Mouse (Mus musculus): ENCODE data around the gene Fam133b. TPM values are rescaled to one million over a fixed set of nuclear protein-coding genes. Genes with fewer than 3 reads are reported as not detected.
A peak's percentile ranks its signal among the peaks of the same experiment; 100 is the strongest.
"Not testable (repeated sequence)": the region's sequence is repeated elsewhere in the genome, so short reads cannot be mapped to it uniquely, and the experiment has no call there.

The Fam133b gene
- polyA plus RNA-seq, 1 experiment from 2014 or later = 31.6 TPM

- Histone ChIP-seq H3K27ac (no peak overlapping the region), H3K27me3 (no peaks in the 10 kb centered on the region), H3K9me3 (replicated peaks) (0 out of 2 replicates have a peak, but pooled peaks cover 5% of the 10 kb centered on the region), H3K4me2 (no peak overlapping the region), H3K9ac (no peak overlapping the region), H3K4me3 (replicated peaks) (no peak overlapping the region), H3K4me1 (no peaks in the 10 kb centered on the region), H3K36me3 (peaks cover 99% of the 10 kb centered on the region)
- ATAC-seq (replicated peaks; ENCODE audit: low FRiP score) = no peak
- WGBS = 92% methylated on average over 2 of the region's 2 CpGs
Measured at GRCm38 (mm10) chr5:3574825-3575224, 31.2 kb downstream of the Fam133b start.

- Histone ChIP-seq H3K9me3 (replicated peaks) (0 out of 2 replicates have a peak, but pooled peaks cover 5% of the 10 kb centered on the region), H3K27me3 (no peaks in the 10 kb centered on the region), H3K4me1 (no peaks in the 10 kb centered on the region), H3K9ac (no peak overlapping the region), H3K4me3 (replicated peaks) (no peak overlapping the region), H3K36me3 (peaks cover 96% of the 10 kb centered on the region), H3K27ac (no peak overlapping the region), H3K4me2 (no peak overlapping the region)
- no peak for ATAC-seq (replicated peaks; ENCODE audit: low FRiP score)
- WGBS = 95% methylated on average over 2 of the region's 2 CpGs
Measured at GRCm38 (mm10) chr5:3577939-3578338, 34.3 kb downstream of the Fam133b start.

- no peak for ATAC-seq (replicated peaks; ENCODE audit: low FRiP score)
- Histone ChIP-seq H3K9me3 (replicated peaks) (0 out of 2 replicates have a peak, but pooled peaks cover 5% of the 10 kb centered on the region), H3K4me1 (no peaks in the 10 kb centered on the region), H3K4me3 (replicated peaks) (no peak overlapping the region), H3K27me3 (no peaks in the 10 kb centered on the region), H3K36me3 (peaks cover 95% of the 10 kb centered on the region), H3K9ac (no peak overlapping the region), H3K4me2 (no peak overlapping the region), H3K27ac (no peak overlapping the region)
- 90% methylated on average over 7 of the region's 7 CpGs for WGBS
Measured at GRCm38 (mm10) chr5:3579066-3579465, 35.4 kb downstream of the Fam133b start.

GRCm38 (mm10) chr5:3595693-3596398, 52.2 kb downstream of the Fam133b start, which contains the start of gene Pex1:
TSS of gene Pex1 (plus strand) at chr5:3596066.
- under 1% methylated on average over 50 of the region's 50 CpGs for WGBS
- peak; percentile 99 for ATAC-seq (replicated peaks; ENCODE audit: low FRiP score)
- Histone ChIP-seq H3K9ac (peak within 1 kb of the TSS; percentile 75), H3K4me3 (replicated peaks) (peak within 1 kb of the TSS; percentile 75), H3K27me3 (no peaks in the 10 kb centered on the region), H3K27ac (peak within 1 kb of the TSS; percentile 73), H3K9me3 (replicated peaks) (no peaks in the 10 kb centered on the region), H3K4me1 (peaks cover 20% of the 10 kb centered on the region), H3K36me3 (peaks cover 22% of the 10 kb centered on the region), H3K4me2 (peak within 1 kb of the TSS; percentile 82)

GRCm38 (mm10) chr5:3596399-3596766, 52.8 kb downstream of the Fam133b start, which contains the start of gene Rbm48:
TSS of gene Rbm48 (minus strand) at chr5:3596585.
- Histone ChIP-seq H3K4me1 (peaks cover 20% of the 10 kb centered on the region), H3K36me3 (peaks cover 17% of the 10 kb centered on the region), H3K27ac (peak within 1 kb of the TSS; percentile 73), H3K27me3 (no peaks in the 10 kb centered on the region), H3K4me3 (replicated peaks) (peak within 1 kb of the TSS; percentile 75), H3K9me3 (replicated peaks) (no peaks in the 10 kb centered on the region), H3K9ac (peak within 1 kb of the TSS; percentile 75), H3K4me2 (peak within 1 kb of the TSS; percentile 82)
- peak; percentile 87 for ATAC-seq (replicated peaks; ENCODE audit: low FRiP score)
- under 1% methylated on average over 31 of the region's 31 CpGs for WGBS

- H3K9me3 ChIP-seq (replicated peaks) = no peaks in the 10 kb centered on the region
- peak overlapping the region; percentile 75 for H3K4me3 ChIP-seq (replicated peaks)
- H3K9ac ChIP-seq = peak overlapping the region; percentile 64; the same call in 1 of the 2 replicates
- H3K27ac ChIP-seq = no peak overlapping the region
- H3K4me1 ChIP-seq = peaks cover 20% of the 10 kb centered on the region
- H3K27me3 ChIP-seq = no peaks in the 10 kb centered on the region
- no peak for ATAC-seq (replicated peaks; ENCODE audit: low FRiP score)
- H3K4me2 ChIP-seq = peak overlapping the region; percentile 82
- H3K36me3 ChIP-seq = peaks cover 9% of the 10 kb centered on the region
Measured at GRCm38 (mm10) chr5:3597171-3597570, 53.5 kb downstream of the Fam133b start.

- H3K9me3 ChIP-seq (replicated peaks) = no peaks in the 10 kb centered on the region
- no peak overlapping the region for H3K4me3 ChIP-seq (replicated peaks)
- no peak for ATAC-seq (replicated peaks; ENCODE audit: low FRiP score)
- H3K27me3 ChIP-seq = no peaks in the 10 kb centered on the region
- peaks cover 20% of the 10 kb centered on the region for H3K4me1 ChIP-seq
- no peak overlapping the region for H3K4me2 ChIP-seq
- no peak overlapping the region for H3K9ac ChIP-seq
- WGBS = 82% methylated on average over 5 of the region's 5 CpGs
- H3K27ac ChIP-seq = no peak overlapping the region
- H3K36me3 ChIP-seq = no peaks in the 10 kb centered on the region
Measured at GRCm38 (mm10) chr5:3598766-3599165, 55.1 kb downstream of the Fam133b start.

GRCm38 (mm10) chr5:3600298-3600697, 56.7 kb downstream of the Fam133b start:
- no peak for ATAC-seq (replicated peaks; ENCODE audit: low FRiP score)
- no peak overlapping the region for H3K4me2 ChIP-seq
- H3K36me3 ChIP-seq = peaks cover 10% of the 10 kb centered on the region
- no peak overlapping the region for H3K4me3 ChIP-seq (replicated peaks)
- H3K9me3 ChIP-seq (replicated peaks) = no peaks in the 10 kb centered on the region
- H3K27me3 ChIP-seq = no peaks in the 10 kb centered on the region
- H3K27ac ChIP-seq = no peak overlapping the region
- peaks cover 7% of the 10 kb centered on the region for H3K4me1 ChIP-seq
- no peak overlapping the region for H3K9ac ChIP-seq
- WGBS = 82% methylated on average over 1 of the region's 1 CpGs

GRCm38 (mm10) chr5:3600790-3601189, 57.2 kb downstream of the Fam133b start:
- no peak overlapping the region for H3K4me2 ChIP-seq
- no peak overlapping the region for H3K9ac ChIP-seq
- H3K36me3 ChIP-seq = peaks cover 15% of the 10 kb centered on the region
- H3K9me3 ChIP-seq (replicated peaks) = no peaks in the 10 kb centered on the region
- peaks cover 5% of the 10 kb centered on the region for H3K4me1 ChIP-seq
- no peaks in the 10 kb centered on the region for H3K27me3 ChIP-seq
- ATAC-seq (replicated peaks; ENCODE audit: low FRiP score) = no peak
- no peak overlapping the region for H3K4me3 ChIP-seq (replicated peaks)
- H3K27ac ChIP-seq = no peak overlapping the region
- 92% methylated on average over 3 of the region's 3 CpGs for WGBS

GRCm38 (mm10) chr5:3607114-3607513, 63.5 kb downstream of the Fam133b start:
- H3K9me3 ChIP-seq (replicated peaks) = no peaks in the 10 kb centered on the region
- no peaks in the 10 kb centered on the region for H3K27me3 ChIP-seq
- H3K4me3 ChIP-seq (replicated peaks) = no peak overlapping the region
- no peak overlapping the region for H3K9ac ChIP-seq
- H3K36me3 ChIP-seq = peaks cover 59% of the 10 kb centered on the region
- WGBS = 94% methylated on average over 9 of the region's 9 CpGs
- H3K4me1 ChIP-seq = no peaks in the 10 kb centered on the region
- no peak overlapping the region for H3K27ac ChIP-seq
- no peak for ATAC-seq (replicated peaks; ENCODE audit: low FRiP score)
- no peak overlapping the region for H3K4me2 ChIP-seq

GRCm38 (mm10) chr5:3609241-3609640, 65.6 kb downstream of the Fam133b start:
- H3K27ac ChIP-seq = no peak overlapping the region
- 91% methylated on average over 7 of the region's 7 CpGs for WGBS
- no peak overlapping the region for H3K4me2 ChIP-seq
- no peak overlapping the region for H3K4me3 ChIP-seq (replicated peaks)
- no peaks in the 10 kb centered on the region for H3K27me3 ChIP-seq
- no peaks in the 10 kb centered on the region for H3K4me1 ChIP-seq
- no peaks in the 10 kb centered on the region for H3K9me3 ChIP-seq (replicated peaks)
- peaks cover 62% of the 10 kb centered on the region for H3K36me3 ChIP-seq
- no peak for ATAC-seq (replicated peaks; ENCODE audit: low FRiP score)
- H3K9ac ChIP-seq = no peak overlapping the region

- not testable (repeated sequence) for H3K4me1 ChIP-seq; H3K4me2 ChIP-seq; H3K9me3 ChIP-seq (replicated peaks); H3K4me3 ChIP-seq (replicated peaks); H3K27ac ChIP-seq; H3K27me3 ChIP-seq; H3K9ac ChIP-seq; ATAC-seq (replicated peaks; ENCODE audit: low FRiP score)
- H3K36me3 ChIP-seq = peaks cover 56% of the 10 kb centered on the region
- 94% methylated on average over 2 of the region's 2 CpGs for WGBS
Measured at GRCm38 (mm10) chr5:3611835-3612234, 68.2 kb downstream of the Fam133b start.

Data from kidney, embryonic 15.5 days (tissue).